Mouse (Mus musculus) midbrain, postnatal 0 days (tissue): ENCODE measurements around the gene A930017K11Rik. TPM values are rescaled to one million over a fixed set of nuclear protein-coding genes. Genes with fewer than 3 reads are reported as not detected.

Source experiments
- ATAC-seq: fragments of 200-750 bp; cut with Nextera tagmentation; 2 replicates; pipeline ENCODE4 v1.8.0; 2017; ENCODE audit warnings: moderate number of reproducible peaks, mild to moderate bottlenecking, moderate TSS enrichment, moderate library complexity; ENCODE audit not compliant: low FRiP score
- DNase-seq: peaks from one replicate; pipeline ENCODE4 v3.0.0-alpha.2; 2015; ENCODE audit warnings: low spot score
- H3K27ac ChIP-seq: fragments of 300-500 bp; sonication (generic); 2 replicates; pipeline ENCODE4 v1.5.1; 2014; ENCODE audit warnings: low read depth, mild to moderate bottlenecking, low read length, mixed read lengths
- H3K27me3 ChIP-seq: fragments of 300-500 bp; sonication (generic); 2 replicates; pipeline ENCODE4 v1.6.1; 2014; ENCODE audit warnings: low read length, control low read depth, mixed read lengths; ENCODE audit not compliant: insufficient read depth
- H3K36me3 ChIP-seq: fragments of 300-500 bp; sonication (generic); 2 replicates; pipeline ENCODE4 v1.6.1; 2014; ENCODE audit warnings: low read length, control low read depth, mixed read lengths; ENCODE audit not compliant: insufficient read depth
- H3K4me1 ChIP-seq: fragments of 300-500 bp; sonication (generic); 2 replicates; pipeline ENCODE4 v1.6.1; 2014; ENCODE audit warnings: mild to moderate bottlenecking, control low read depth, antibody characterized with exemption, low read length, mixed read lengths; ENCODE audit not compliant: insufficient read depth
- H3K4me2 ChIP-seq: fragments of 300-500 bp; sonication (generic); 2 replicates; pipeline ENCODE4 v1.6.1; 2014; ENCODE audit warnings: low read depth, mild to moderate bottlenecking, low read length, mixed read lengths; ENCODE audit not compliant: poor library complexity, severe bottlenecking
- H3K4me3 ChIP-seq: fragments of 300-500 bp; sonication (generic); 2 replicates; pipeline ENCODE4 v1.5.1; 2014; ENCODE audit warnings: low read depth, mild to moderate bottlenecking, low read length, moderate library complexity
- H3K9ac ChIP-seq: fragments of 300-500 bp; sonication (generic); replicated peaks from 2 replicates; pipeline ENCODE4 v1.6.1; 2014; ENCODE audit warnings: mild to moderate bottlenecking, low read length, moderate library complexity, mixed read lengths; ENCODE audit not compliant: poor library complexity, severe bottlenecking
- H3K9me3 ChIP-seq: fragments of 300-500 bp; sonication (generic); 2 replicates; pipeline ENCODE4 v1.6.1; 2016; ENCODE audit warnings: low read length, control low read depth
- CTCF ChIP-seq: IDR thresholded peaks from 2 replicates; pipeline ENCODE4 v1.5.1; 2016; ENCODE audit warnings: antibody characterized with exemption, mild to moderate bottlenecking
- WGBS: fragments of 180-500 bp; shearing (Covaris S2); extraction: QIAGEN DNeasy Blood & Tissue Kit; methylation state at CpG from one replicate; pipeline ENCODE4 v1.1.7; 2014; 5-methylcytosine and 5-hydroxymethylcytosine counted together
- polyA plus RNA-seq: library from polyadenylated mRNA; unstranded; fragments of >200 nt; fragmentation: Nextera tagmentation; extraction: Ambion mirVana; gene quantifications from 2 replicates; pipeline ENCODE4 v1.2.1, GENCODE M21; 2015
- total RNA-seq: library from RNA; depleted of rRNA; stranded (reverse); fragments of >200 nt; gene quantifications from 2 replicates; pipeline ENCODE4 v1.2.3, GENCODE M21; 2014

The A930017K11Rik gene
- total and polyA plus RNA-seq, 2 experiments from 2014 or later: 3.7 to 4.1 TPM

- no peaks in the 10 kb centered on the region for H3K27me3 ChIP-seq
- peak within 1 kb of the TSS; percentile 72 for H3K4me3 ChIP-seq
- WGBS: under 1% methylated on average over 89 of the region's 91 CpGs
- DNase-seq: peak; percentile 99
- no peaks in the 10 kb centered on the region for H3K9me3 ChIP-seq
- TF ChIP-seq CTCF: no peak; the same call in 1 of the 2 replicates
- H3K27ac ChIP-seq: peak within 1 kb of the TSS; percentile 82
- H3K4me1 ChIP-seq: peaks cover 8% of the 10 kb centered on the region
- H3K9ac ChIP-seq: peak within 1 kb of the TSS; percentile 65
- peak; percentile 97 for ATAC-seq
- H3K36me3 ChIP-seq: peaks cover 12% of the 10 kb centered on the region
- H3K4me2 ChIP-seq: peak within 1 kb of the TSS; percentile 76
These were observed 33.2 kb upstream of the A930017K11Rik start, which contains the start of gene Capn15 for GRCm38 (mm10) chr17:25985306-25986294. Gene Capn15, minus strand, starts transcription at chr17:25985796.

- peaks cover 8% of the 10 kb centered on the region for H3K4me1 ChIP-seq
- H3K27ac ChIP-seq: peak overlapping the region; percentile 82
- no peak for TF ChIP-seq CTCF
- peak overlapping the region; percentile 72 for H3K4me3 ChIP-seq
- no peak for DNase-seq
- H3K27me3 ChIP-seq: no peaks in the 10 kb centered on the region
- 13% methylated on average over 17 of the region's 17 CpGs for WGBS
- H3K36me3 ChIP-seq: peaks cover 4% of the 10 kb centered on the region; the same call in 1 of the 2 replicates
- no peaks in the 10 kb centered on the region for H3K9me3 ChIP-seq
- ATAC-seq: no peak
- peak overlapping the region; percentile 65 for H3K9ac ChIP-seq
- peak overlapping the region; percentile 76 for H3K4me2 ChIP-seq
These were observed 32.4 kb upstream of the A930017K11Rik start for GRCm38 (mm10) chr17:25984556-25985305.

- WGBS: 100% methylated on average over 1 of the region's 1 CpGs
- DNase-seq: no peak
- peaks cover 8% of the 10 kb centered on the region for H3K4me1 ChIP-seq
These were observed 31.7 kb upstream of the A930017K11Rik start for GRCm38 (mm10) chr17:25984066-25984465.

GRCm38 (mm10) chr17:25982913-25983312 is 30.5 kb upstream of the A930017K11Rik start:
- no peak for TF ChIP-seq CTCF
- DNase-seq (no peak), ATAC-seq (no peak)
- H3K27ac ChIP-seq: no peak overlapping the region
- WGBS: 96% methylated on average over 3 of the region's 3 CpGs
- no peak overlapping the region for H3K9ac ChIP-seq
- H3K4me3 ChIP-seq: no peak overlapping the region
- no peaks in the 10 kb centered on the region for H3K36me3 ChIP-seq
- H3K9me3 ChIP-seq: no peaks in the 10 kb centered on the region
- H3K4me1 ChIP-seq: peaks cover 8% of the 10 kb centered on the region
- H3K4me2 ChIP-seq: no peak overlapping the region
- H3K27me3 ChIP-seq: no peaks in the 10 kb centered on the region

More at GRCm38 (mm10) chr17:25984066-25984465, 31.7 kb upstream of the A930017K11Rik start:
- Histone ChIP-seq H3K27ac (no peak overlapping the region), H3K36me3 (no peaks in the 10 kb centered on the region; the same call in 1 of the 2 replicates), H3K4me3 (peak overlapping the region; percentile 72), H3K27me3 (no peaks in the 10 kb centered on the region), H3K9ac (peak overlapping the region; percentile 65; the same call in 1 of the 2 replicates), H3K4me2 (peak overlapping the region; percentile 76), H3K9me3 (no peaks in the 10 kb centered on the region)
- ATAC-seq: no peak
- TF ChIP-seq CTCF: no peak

- no peak overlapping the region for H3K4me2 ChIP-seq
- H3K27ac ChIP-seq: no peak overlapping the region
- H3K9ac ChIP-seq: no peak overlapping the region
- DNase-seq (peak; percentile 16), ATAC-seq (no peak)
- H3K4me1 ChIP-seq: peaks cover 8% of the 10 kb centered on the region
- no peak overlapping the region for H3K4me3 ChIP-seq
- 85% methylated on average over 5 of the region's 5 CpGs for WGBS
- no peaks in the 10 kb centered on the region for H3K27me3 ChIP-seq
- no peaks in the 10 kb centered on the region for H3K36me3 ChIP-seq
- TF ChIP-seq CTCF: no peak
- no peaks in the 10 kb centered on the region for H3K9me3 ChIP-seq
These were observed 28.5 kb upstream of the A930017K11Rik start for GRCm38 (mm10) chr17:25980854-25981253.
